Mouse (Mus musculus) E14TG2a.4 (cell line): ENCODE measurements around the gene C77080.

ENCODE experiments used
- CTCF ChIP-seq: conservative IDR thresholded peaks from 2 replicates; pipeline ENCODE4 v1.5.1; 2014; ENCODE audit warnings: low read length
- NANOG ChIP-seq: IDR thresholded peaks from 2 replicates; pipeline ENCODE4 v1.6.1; 2014; ENCODE audit warnings: borderline replicate concordance, low read length, mixed read lengths

DNA sequence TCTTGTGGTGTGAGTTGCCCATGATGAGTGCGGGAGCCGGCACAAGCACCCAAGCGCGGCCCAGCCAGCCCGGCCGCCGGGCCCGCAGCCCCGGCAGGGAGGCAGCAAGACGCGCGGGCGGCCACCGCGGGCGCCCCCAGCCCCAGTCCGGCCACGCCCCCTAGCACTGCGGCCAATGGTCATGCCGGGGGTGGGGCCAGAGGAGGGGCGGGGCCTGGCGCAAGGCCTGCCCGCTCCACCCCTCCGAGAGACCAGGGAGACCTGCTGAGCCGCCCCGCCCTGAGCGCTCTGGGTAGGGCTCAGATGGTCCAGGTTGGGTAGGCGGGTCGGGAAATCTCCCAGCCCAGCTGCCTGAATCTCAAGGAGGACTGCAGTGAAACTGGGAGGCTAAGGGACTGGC lies 22.1 kb downstream of the C77080 start:
- no peak for TF ChIP-seq CTCF
- TF ChIP-seq NANOG = no peak
